In the genomic region with DNA sequence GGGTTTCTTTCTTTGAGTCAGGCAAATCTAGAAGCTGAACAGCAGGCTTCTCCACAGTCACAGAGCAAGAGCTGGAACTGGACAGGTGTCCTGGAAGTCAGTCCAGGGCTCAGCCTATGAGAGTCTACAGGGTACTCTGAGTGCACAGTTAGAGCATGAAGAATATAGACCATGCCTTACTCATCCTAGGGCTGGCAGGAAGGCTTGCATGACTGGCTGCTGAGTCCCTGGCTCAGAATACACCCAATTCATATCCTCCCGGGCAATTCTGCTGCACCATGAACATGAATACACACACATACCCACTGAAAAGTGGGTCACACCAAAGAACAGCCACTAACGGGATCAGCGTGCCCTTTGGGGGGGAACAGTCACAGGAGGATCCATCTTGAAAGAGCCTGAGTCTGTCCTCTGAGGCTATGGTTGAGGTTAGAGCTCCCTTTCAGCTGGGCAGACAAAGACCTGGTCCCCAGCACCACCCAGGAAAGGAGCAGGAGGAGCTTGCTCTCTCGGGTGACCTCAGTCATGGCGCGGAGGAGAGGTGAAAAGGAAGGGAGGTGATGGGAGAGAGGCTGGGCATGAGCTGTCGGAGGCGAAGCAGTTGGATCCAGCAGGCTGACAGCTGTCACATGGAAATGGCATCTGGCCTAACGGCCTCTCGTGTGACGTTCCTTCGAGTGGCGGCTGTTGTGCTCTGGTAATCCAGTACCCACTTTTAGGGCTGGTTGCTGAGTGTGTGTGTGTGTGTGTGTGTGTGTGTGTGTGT, we compare ENCODE assay signal across 10 mouse cellular contexts.
DNase-seq lines count a peak whose midpoint lies in the region; ATAC-seq and TF ChIP-seq lines count a peak whose summit lies in the region.
"Had no signal": no experiment of that assay in that cellular context is flagged by ENCODE, and none has a peak within 500 bp of the region (broad histone marks: within the 10 kb centered on the region; RNA-seq: fewer than 3 reads in every experiment).

No protein-coding gene starts in this region.

- DNase-seq in heart, postnatal 0 days (ENCODE audit: low spot score): no peak
- DNase-seq in heart, postnatal 25 days (ENCODE audit: low spot score): no peak
- no peak for DNase-seq in forebrain, embryonic 11.5 days (ENCODE audit: low spot score)
- DNase-seq in hindbrain, embryonic 10.5 days (ENCODE audit: low spot score): no peak
- DNase-seq in right cerebral cortex, adult 2 months (ENCODE audit: low spot score in 2 of 2): no peak
- DNase-seq in spleen, postnatal 4 days (ENCODE audit: low spot score in 2 of 2): no peak
- DNase-seq in adipocyte (ENCODE audit: low spot score): no peak
- DNase-seq: adrenal gland, postnatal 25 days had no signal

- no peak for TF ChIP-seq CTCF in heart, postnatal 0 days (IDR thresholded peaks at IDR 0.05; ENCODE audit: low read depth)

- H3K27me3 ChIP-seq in heart, postnatal 0 days (ENCODE audit: control insufficient read depth, insufficient read depth, low read length): no peaks in the 10 kb centered on the region
- no peaks in the 10 kb centered on the region for H3K27me3 ChIP-seq in forebrain, embryonic 11.5 days (ENCODE audit: control insufficient read depth, insufficient read depth, low read length)
- no peaks in the 10 kb centered on the region for H3K27me3 ChIP-seq in hindbrain, embryonic 10.5 days (ENCODE audit: insufficient read depth, poor library complexity, severe bottlenecking)
- H3K27me3 ChIP-seq in neural tube, embryonic 12.5 days (replicated peaks): no peaks in the 10 kb centered on the region

- intact Hi-C loops in heart, postnatal 25 days (cut with DNase I): loop anchor here (5.0 kb wide), 1 partner anchor 34 kb away; no protein-coding TSS in a partner anchor

- H3K4me3 ChIP-seq in heart, postnatal 0 days (ENCODE audit: low read depth, low read length): no peak overlapping the region
- no peak overlapping the region for H3K4me3 ChIP-seq in forebrain, embryonic 11.5 days (ENCODE audit: low read depth, low read length)
- no peak overlapping the region for H3K4me3 ChIP-seq in hindbrain, embryonic 10.5 days
- no peak overlapping the region for H3K4me3 ChIP-seq in neural tube, embryonic 12.5 days

- H3K9me3 ChIP-seq in heart, postnatal 0 days (replicated peaks; ENCODE audit: control insufficient read depth, low read length): no peaks in the 10 kb centered on the region
- no peaks in the 10 kb centered on the region for H3K9me3 ChIP-seq in forebrain, embryonic 11.5 days (ENCODE audit: control insufficient read depth, low read length)
- H3K9me3 ChIP-seq in hindbrain, embryonic 10.5 days: no peaks in the 10 kb centered on the region
- no peaks in the 10 kb centered on the region for H3K9me3 ChIP-seq in neural tube, embryonic 12.5 days

- no peaks in the 10 kb centered on the region for H3K36me3 ChIP-seq in heart, postnatal 0 days (replicated peaks; ENCODE audit: control insufficient read depth, insufficient read depth, low read length)
- no peaks in the 10 kb centered on the region for H3K36me3 ChIP-seq in forebrain, embryonic 11.5 days (ENCODE audit: control insufficient read depth, insufficient read depth, low read length)
- peaks cover 36% of the 10 kb centered on the region for H3K36me3 ChIP-seq in hindbrain, embryonic 10.5 days
- H3K36me3 ChIP-seq in neural tube, embryonic 12.5 days: no peaks in the 10 kb centered on the region

- H3K4me1 ChIP-seq in heart, postnatal 0 days (ENCODE audit: control insufficient read depth, insufficient read depth): peaks cover 53% of the 10 kb centered on the region
- H3K4me1 ChIP-seq in forebrain, embryonic 11.5 days (replicated peaks; ENCODE audit: control insufficient read depth, insufficient read depth, low read length): peaks cover 25% of the 10 kb centered on the region; the same call in 1 of the 2 replicates
- peaks cover 78% of the 10 kb centered on the region for H3K4me1 ChIP-seq in hindbrain, embryonic 10.5 days (replicated peaks)
- H3K4me1 ChIP-seq in neural tube, embryonic 12.5 days: peaks cover 52% of the 10 kb centered on the region

- peak; percentile 16; the same call in 1 of the 2 replicates for ATAC-seq in heart, postnatal 0 days (ENCODE audit: insufficient read depth, low read depth)
- peak; percentile 39; the same call in 1 of the 2 replicates for ATAC-seq in forebrain, embryonic 11.5 days (replicated peaks; ENCODE audit: low FRiP score)
- no peak for ATAC-seq in neural tube, embryonic 12.5 days (ENCODE audit: low FRiP score, low read depth)

- no peak for TF ChIP-seq EP300 in heart, postnatal 0 days (IDR thresholded peaks at IDR 0.05; ENCODE audit: low read depth)

- H3K27ac ChIP-seq in heart, postnatal 0 days (ENCODE audit: low read depth): peak overlapping the region; percentile 66
- peak overlapping the region; percentile 9 for H3K27ac ChIP-seq in forebrain, embryonic 11.5 days (ENCODE audit: low read depth, low read length)
- peak overlapping the region; percentile 82 for H3K27ac ChIP-seq in hindbrain, embryonic 10.5 days
- H3K27ac ChIP-seq in neural tube, embryonic 12.5 days: 0 out of 2 replicates have a peak overlapping the region, but pooled peaks have one; percentile 12

- WGBS in heart, postnatal 0 days: 49% methylated on average over 13 of the region's 13 CpGs
- 74% methylated on average over 13 of the region's 13 CpGs for WGBS in forebrain, embryonic 11.5 days
- WGBS in hindbrain, embryonic 10.5 days: 68% methylated on average over 13 of the region's 13 CpGs
- WGBS in neural tube, embryonic 12.5 days: 64% methylated on average over 13 of the region's 13 CpGs

- H3K4me2 ChIP-seq in heart, postnatal 0 days (ENCODE audit: low read depth, low read length): no peak overlapping the region
- no peak overlapping the region for H3K4me2 ChIP-seq in forebrain, embryonic 11.5 days (ENCODE audit: low read depth, low read length, severe bottlenecking)
- no peak overlapping the region for H3K4me2 ChIP-seq in neural tube, embryonic 12.5 days (replicated peaks)
- H3K4me2 ChIP-seq: liver, embryonic 11.5 days had no signal

- H3K9ac ChIP-seq in heart, postnatal 0 days (replicated peaks; ENCODE audit: low read depth, low read length): no peak overlapping the region
- H3K9ac ChIP-seq in forebrain, embryonic 11.5 days (ENCODE audit: low read length): no peak overlapping the region
- H3K9ac ChIP-seq in neural tube, embryonic 12.5 days: no peak overlapping the region

Comparison
In these comparisons a context has a peak if more than half of its experiments do, and no peak if none do; other contexts are left out.
1. H3K27ac ChIP-seq: peak in every context shown above with its lines; median percentile 82 in hindbrain, embryonic 10.5 days; 66 in heart, postnatal 0 days; 12 in neural tube, embryonic 12.5 days; 9 in forebrain, embryonic 11.5 days.